Mouse (Mus musculus): ENCODE measurements around the gene Gli3.

The Gli3 gene

DNA sequence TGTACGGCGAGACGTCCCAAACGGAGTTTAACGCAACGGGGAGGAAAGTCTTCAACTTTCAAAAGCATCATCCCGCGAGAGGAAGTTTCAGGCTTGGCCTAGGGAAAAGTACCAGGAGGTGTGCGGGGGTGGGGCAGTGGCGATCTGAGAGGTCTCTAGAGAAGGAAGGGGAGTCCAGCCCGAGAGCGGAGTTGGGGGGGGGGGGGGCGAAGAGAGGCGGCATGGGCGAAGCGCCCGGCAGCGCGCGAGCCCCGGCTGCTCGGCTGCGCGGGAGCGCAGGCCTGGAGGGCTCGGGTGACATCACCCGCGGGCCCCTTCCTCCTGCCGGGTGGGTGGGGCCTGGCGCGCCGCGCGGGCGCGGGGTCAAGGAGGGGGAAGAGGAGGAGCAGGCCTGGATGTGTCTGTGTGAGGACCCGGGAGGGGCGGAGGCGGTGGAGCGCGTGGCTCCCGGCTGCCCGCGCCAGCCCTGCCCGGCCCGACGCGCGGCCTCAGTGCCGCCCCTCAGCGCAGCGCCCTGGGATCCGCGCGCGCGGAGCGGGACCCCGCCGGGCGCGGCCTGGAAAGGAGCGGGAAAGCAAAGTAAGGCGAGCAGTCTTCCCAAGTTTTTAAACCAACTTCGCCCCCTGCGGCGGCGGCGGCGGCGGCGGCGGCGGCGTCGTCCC, at the start of gene Gli3:
TSS of gene Gli3 (plus strand) at position 406 of the 662 bp plus-strand sequence.
- no peak for DNase-seq (ENCODE audit: low read depth)

DNA sequence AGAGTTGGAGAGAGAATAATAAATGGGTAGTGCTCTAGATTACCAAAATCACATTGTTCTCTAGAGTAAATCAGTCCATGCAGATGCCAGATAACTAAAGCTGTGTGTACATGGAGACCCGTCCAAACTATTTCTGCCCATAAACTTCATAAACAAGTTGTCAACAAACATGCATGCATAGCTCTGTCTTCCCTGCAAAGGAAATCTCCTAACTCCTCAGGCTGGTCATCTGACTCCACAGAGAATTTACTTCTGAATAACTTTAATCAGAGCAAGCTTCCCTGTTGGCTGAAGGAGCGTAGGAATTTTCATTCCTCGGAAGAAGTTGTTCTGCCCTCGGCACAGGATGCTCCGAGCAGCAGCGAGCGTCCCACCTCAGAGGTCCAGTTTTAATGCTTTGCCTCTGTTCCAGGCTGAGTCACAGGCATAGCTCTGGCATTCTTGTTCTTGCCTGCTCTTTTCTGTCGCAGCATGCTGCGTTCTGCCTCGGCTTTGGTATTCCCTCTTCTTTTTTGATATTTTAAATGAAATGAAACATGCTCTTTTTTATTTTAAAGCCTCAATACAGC, 41.8 kb upstream of the Gli3 start:
- no peak for DNase-seq (ENCODE audit: low read depth)

GRCm38 (mm10) chr13:15442002-15442401, 21.0 kb upstream of the Gli3 start:
- no peak for DNase-seq (ENCODE audit: low read depth)

DNA sequence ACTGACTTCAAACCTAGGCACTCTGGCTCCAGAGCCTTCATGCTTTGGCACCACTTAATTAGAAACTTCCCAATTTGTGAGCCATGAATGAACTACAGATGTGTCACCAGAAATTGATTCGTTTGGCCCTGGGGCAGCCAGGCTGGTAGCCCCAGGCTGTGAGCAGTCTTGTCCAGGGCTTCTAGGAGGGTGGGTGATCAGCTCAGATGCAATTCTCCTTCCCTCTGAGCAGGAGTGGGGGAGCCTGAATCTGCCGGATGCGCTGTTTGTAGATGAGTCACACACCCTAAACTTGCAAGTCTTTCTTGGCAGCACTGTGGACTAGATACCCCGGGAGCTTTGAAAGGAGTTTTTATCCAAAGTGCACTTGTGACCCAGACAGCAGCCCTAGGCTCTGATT, 18.7 kb upstream of the Gli3 start:
- DNase-seq (ENCODE audit: low read depth): no peak

DNA sequence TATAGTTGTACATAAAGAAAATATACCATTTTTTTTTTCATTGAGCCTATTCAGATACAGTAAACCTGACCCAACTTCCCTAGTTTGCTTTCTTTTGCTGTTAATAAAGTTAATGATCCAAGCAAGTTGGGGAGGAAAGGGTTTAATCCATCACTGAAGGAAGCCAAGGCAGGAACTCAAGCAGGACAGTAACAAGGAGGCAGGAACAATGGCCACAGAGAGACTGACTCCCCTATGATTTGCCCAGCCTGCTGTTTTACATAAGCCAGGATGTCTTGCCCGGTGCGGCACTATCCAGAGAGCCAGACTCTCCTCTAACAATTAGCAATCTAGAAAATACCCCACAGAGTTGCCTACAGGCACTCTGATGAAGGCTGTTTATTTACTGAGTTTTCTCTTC, 17.4 kb upstream of the Gli3 start:
- DNase-seq (ENCODE audit: low read depth): no peak

GRCm38 (mm10) chr13:15446004-15446403, 17.0 kb upstream of the Gli3 start:
- no peak for DNase-seq (ENCODE audit: low read depth)

- DNase-seq (ENCODE audit: low read depth): no peak
Measured at GRCm38 (mm10) chr13:15446782-15447564, 16.1 kb upstream of the Gli3 start.

GRCm38 (mm10) chr13:15450941-15451340, 12.1 kb upstream of the Gli3 start:
- no peak for DNase-seq (ENCODE audit: low read depth)

DNA sequence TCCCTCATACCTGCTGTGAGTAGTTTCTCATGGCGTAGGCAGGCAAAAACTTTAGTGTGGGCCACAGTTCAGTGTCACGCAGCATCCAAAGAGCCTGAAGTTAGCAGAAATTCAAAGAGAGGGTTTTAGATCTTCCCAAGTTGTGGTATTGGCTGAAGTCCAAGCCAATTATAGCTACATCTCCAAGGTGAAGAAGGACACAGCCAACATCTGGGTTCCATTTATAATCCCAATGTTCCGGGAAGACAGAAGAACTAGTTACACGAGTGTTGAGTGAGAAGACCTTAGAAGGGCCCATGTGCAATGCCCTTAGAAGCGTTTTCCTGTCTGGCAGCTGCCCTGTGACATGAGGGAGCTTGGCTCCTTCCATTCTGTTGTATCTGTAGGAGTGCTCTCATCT, 5.2 kb upstream of the Gli3 start:
- no peak for DNase-seq (ENCODE audit: low read depth)

GRCm38 (mm10) chr13:15461926-15462325, 1.1 kb upstream of the Gli3 start:
- DNase-seq (ENCODE audit: low read depth): no peak

- DNase-seq (ENCODE audit: low read depth): no peak
Measured at GRCm38 (mm10) chr13:15463492-15464080, 551 bp downstream of the Gli3 start.

DNA sequence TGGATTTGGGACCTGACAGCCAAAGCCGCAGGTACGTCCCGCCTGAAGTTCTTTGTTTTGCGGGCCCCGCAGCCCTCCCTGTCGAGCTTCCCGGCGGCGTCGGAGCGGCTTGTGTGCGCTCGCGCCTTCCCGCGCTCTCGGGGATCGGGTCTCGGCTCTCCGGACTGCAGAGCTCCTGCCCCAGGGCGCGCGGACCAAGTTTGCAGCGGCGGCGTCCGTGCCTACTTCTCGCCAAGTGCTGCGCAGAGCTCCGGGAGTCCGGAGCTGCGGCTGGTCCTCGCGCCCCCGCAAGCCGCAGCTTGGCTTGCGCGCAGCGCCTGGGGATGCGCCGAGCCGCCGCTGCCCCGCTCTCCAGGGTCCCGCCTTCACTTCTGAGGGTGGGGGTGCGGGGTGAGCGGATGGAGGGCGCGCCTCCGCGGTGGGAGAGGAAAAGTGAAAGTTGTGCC, 1.1 kb downstream of the Gli3 start:
- no peak for DNase-seq (ENCODE audit: low read depth)

DNA sequence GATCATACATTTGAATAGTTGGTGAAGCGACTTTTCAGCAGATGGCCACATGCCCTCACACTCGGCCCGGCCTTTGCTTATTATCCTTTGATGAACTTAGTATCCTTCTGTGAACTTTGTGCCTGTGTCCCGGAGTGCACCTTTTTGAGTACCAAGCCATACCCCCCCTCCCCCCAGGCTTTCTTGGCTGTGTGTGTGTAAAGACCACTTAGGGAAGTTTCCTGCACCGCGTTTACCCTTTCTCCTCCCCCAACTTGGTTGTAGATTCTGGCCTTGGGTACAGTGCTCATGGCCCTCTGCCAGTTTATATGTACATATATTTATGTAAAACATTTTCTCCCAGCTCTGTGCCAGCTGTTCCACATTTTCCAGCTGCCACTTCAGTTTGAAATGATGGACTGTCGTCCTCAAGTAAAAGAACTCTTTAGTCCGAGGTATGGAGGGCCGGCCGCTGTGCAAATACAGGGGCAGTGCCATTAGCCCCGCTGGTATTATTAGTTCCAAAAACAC, 1.8 kb downstream of the Gli3 start:
- no peak for DNase-seq (ENCODE audit: low read depth)

GRCm38 (mm10) chr13:15466496-15466895, 3.5 kb downstream of the Gli3 start:
- DNase-seq (ENCODE audit: low read depth): no peak

DNA sequence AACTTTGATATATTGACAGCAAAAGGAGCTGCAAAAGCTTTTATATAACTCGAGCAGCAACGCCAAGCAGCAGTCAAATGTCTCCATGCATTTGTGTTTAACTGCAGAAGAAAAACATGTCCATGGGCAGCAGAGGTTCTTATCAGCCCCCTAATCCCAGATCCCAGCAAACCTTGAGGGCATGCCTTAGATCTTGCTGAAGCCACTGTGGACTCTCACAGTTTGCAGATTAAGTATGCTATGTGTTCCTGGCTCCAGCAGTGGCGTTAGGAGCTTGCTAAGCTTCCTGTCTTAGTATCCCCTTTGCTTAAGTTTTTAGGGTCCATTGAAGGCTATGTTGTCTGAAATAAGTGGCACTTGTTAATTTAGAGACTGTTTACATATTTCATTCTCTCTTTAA, 4.4 kb downstream of the Gli3 start:
- no peak for DNase-seq (ENCODE audit: low read depth)

DNA sequence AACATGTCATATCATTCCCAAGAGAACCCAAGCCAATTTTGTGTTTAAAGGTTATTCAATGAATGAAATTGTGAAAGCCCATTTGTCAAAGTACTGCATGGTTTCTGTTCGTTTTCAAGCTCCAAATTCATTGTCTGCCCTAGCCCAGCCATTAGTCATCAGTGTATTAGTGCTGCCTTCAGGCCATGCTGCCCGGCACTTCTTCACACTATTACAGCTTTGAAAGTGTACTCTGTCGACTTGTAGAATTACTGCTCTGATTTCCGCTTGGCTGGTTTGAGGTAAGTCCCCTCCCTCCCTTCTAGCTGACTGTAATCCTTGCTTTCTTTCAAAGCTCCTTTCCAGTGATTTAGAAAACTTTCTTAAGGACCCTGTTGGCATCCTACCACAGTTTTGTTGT, 5.4 kb downstream of the Gli3 start:
- DNase-seq (ENCODE audit: low read depth): no peak

DNA sequence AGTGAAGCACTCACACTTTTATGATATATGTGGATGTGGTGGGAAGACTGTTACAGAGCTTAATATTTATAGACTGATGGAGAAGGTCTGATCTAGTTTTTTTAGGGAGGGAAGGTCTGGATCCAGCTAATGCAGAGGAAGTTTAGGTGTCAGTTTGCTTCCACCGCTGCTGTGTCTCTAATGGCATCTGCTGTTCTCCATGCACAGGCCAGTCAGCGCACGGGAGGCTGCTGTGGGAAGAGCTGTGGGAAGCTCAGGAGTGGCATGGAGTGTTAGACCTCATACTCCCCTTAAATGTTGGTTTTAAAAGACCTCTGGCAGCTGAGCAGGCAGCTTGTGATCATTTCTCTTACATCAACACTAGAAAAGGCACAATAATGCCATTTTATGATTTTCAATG, 7.0 kb downstream of the Gli3 start:
- DNase-seq (ENCODE audit: low read depth): no peak

DNA sequence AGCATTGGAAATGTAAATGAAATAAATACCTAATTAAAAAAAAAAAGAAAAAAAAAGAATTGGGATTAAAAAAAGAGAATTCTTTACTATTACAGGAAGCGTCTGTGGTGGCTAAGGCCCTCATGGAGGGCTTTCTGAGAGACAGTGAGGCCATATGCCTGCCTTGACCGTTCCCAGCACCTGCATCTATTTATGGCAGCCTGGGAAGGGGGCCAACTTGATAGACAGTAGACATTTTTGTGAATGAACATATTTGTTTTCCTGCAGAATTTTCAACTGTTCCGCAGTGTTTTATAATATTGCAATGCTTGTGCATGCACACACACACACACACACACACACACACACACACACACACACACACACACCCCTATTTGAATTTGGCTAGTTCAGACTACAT, 9.7 kb downstream of the Gli3 start:
- DNase-seq (ENCODE audit: low read depth): no peak

DNA sequence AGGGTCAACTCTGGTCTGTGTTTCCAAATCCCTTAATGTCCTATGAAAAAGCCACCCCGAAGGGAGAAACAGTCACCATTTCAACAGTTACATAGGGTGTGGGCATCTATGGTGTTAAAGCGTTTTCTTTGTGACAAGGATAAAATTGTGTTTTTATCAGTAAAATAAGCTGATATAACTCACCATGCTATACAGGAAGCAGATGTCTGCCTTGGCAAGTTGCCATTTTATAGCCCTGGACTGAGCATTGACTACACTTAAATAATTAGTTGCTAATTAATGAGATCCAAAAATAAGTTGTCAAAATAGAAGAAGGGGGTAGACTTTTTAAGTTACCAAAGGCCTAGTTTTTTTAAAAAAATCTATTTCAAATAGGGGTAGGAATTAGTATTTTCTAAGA, 11.4 kb downstream of the Gli3 start:
- DNase-seq (ENCODE audit: low read depth): no peak

DNA sequence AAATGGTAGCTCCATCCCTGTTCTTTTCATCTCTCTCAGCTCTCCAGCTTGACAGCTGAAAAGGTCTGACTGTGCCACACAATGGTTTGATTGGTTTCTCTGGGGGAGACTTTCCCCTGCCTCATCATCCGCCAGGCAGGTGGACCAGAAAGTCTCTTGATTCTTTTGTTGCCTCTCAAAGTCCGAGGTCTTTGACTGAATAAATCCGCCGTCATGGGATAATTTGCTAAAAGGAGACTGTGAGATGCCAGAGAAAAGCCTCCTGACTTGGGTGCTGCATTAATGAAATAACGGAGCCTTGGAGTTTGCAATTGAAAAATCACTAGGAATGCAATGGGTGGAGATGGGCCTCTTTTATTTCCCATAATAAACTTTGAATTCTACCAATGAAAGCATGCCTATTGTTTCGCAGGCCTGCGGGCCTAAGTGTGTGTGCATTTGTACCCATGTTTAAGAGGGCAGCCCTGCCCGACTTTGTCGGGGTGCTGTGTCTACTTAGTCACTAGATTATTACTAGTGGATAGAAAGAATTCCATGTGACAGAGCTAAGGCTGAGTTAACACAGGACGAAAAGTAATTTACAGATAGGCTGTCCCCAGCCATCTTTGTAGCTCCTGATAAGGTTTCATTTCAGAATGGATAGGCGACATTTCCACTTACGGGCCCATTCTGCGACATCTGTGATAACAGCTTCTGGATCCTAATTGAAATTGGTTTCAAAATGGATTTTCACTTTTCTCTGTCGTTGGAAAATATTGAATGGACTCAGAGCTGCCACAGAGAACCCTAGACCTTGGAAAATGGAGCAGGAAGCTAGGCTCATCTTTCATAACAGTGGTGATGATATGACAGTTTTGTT, 23.2 kb downstream of the Gli3 start:
- DNase-seq (ENCODE audit: low read depth): no peak

- DNase-seq (ENCODE audit: low read depth): no peak
Measured at GRCm38 (mm10) chr13:15487334-15487733, 24.3 kb downstream of the Gli3 start.

GRCm38 (mm10) chr13:15488065-15488464, 25.0 kb downstream of the Gli3 start:
- DNase-seq (ENCODE audit: low read depth): no peak

Data from fibroblast of lung, adult 2 months (primary cell).